Mouse (Mus musculus) mesoderm, embryonic 11.5 days (tissue): ENCODE data around the gene Ctnna2.

Experiments used
- DNase-seq: peaks from one replicate; pipeline ENCODE4 v3.0.0-alpha.2; 2012; ENCODE audit warnings: low read depth, low spot score

The Ctnna2 gene

DNA sequence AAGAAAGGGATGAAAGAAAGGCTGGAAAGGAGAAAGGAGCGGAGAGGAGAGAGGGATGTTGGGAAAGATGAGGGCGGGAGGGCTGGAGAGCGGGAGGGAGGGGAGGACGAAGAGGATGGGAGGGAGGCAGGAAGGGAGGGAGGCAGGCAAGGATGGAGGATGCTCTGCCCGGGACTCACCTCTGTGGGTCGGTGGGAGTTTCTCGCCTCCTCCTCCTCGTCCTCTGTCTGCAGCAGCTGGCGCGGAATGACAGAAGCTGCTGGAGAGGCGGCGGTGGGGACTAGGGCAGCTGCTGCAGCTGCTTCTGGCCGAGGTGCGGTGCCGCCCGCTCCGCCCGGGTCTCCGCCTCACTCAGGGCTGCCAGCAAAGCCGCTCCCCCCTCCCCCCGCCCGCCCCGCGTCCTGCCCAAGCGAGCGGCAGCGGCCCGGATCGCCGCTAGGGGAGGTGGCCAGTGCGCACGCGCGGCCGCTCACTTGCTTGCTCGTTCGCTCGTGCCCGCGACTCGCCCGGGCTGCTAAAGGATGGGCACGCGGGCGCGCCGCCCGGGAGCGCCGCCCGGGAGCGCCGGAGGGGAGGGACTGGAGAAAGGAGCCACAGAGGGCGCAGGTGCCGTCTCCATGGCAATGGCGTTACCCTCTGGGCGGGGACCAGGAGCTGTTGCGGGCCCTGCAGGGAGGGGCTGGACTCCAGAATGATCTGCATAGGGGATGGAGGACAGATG, at the start of gene Ctnna2:
Ctnna2 (minus strand) TSS at position 459 of the 721 bp plus-strand sequence.
- DNase-seq: peak; percentile 95

DNA sequence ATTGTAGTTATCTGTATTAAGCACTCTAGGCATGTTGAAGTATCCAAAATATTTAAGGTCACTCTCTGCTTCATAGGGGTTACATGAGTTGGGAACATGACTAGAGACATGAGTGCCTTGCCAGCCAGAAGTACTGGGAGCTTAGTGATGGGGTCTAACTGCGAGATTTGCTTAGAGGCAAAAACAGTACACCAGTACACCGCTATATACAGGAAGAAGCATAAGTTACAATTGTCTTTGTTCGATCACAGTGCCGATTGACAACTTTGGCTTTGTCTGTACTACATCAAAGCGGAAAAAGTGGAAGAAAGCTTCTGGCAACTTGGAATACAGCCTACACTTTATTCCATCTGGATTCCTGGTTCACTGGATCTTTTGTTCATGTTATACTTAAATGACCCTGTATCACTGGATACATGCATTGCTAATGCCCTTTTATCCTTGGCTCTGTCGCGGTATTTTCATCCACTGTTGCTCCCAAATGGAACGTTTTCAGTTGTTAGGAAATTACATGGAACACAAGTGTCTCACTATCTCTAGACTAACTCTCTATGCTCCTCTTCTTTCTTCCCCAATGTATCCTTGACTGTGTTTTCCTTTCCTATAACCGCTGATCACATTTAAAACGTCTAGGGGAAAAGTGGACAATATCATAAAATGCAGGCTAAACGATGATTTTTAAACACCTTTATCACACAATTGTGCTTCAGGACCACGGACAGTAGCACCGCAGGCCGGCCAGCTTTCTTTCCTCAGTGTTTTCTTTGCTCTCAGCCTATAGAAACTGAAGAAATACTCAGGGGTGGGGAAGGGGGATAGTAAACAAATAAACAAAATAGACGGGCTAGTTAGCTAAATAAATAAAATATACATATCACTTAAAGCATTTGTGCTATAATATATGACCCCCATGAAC, 896 bp upstream of the Ctnna2 start:
- DNase-seq: peak; percentile 53

DNA sequence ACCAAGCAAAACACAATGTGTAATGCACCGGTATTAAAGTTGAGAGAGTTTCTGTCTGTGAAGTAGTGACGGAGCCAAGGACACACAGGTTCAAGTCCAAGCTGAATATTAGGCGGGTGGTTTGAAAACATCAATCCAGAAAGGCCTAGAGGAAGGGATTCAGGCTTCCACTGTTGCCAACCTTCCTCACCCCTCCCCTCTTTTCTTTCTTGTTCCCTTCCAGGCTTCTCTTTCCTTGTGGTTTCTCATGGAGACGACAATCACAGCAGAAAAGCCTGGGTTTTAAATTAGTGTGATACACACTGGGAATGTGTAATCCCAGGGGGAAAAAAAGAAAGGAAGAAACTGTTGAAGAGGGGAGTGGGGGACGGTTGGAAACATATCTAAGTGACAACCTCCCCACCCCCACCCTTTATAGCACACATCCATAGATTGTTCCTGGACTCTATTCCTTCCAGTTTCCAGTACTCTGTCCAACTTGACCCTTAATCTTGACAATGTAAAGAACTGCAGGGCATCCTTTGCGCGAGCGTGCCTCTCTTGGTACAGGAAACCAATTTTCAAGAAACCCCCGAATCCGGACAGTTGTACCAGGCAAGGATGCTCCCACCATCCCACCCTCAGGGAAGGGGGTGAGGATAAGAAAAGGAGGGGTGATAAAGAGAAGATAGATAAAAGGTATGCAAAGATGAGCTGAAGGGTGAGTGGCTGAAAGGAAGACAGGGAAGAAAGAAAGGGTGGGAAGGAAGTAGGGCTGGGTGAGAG, 841 bp downstream of the Ctnna2 start:
- DNase-seq: peak; percentile 5

DNA sequence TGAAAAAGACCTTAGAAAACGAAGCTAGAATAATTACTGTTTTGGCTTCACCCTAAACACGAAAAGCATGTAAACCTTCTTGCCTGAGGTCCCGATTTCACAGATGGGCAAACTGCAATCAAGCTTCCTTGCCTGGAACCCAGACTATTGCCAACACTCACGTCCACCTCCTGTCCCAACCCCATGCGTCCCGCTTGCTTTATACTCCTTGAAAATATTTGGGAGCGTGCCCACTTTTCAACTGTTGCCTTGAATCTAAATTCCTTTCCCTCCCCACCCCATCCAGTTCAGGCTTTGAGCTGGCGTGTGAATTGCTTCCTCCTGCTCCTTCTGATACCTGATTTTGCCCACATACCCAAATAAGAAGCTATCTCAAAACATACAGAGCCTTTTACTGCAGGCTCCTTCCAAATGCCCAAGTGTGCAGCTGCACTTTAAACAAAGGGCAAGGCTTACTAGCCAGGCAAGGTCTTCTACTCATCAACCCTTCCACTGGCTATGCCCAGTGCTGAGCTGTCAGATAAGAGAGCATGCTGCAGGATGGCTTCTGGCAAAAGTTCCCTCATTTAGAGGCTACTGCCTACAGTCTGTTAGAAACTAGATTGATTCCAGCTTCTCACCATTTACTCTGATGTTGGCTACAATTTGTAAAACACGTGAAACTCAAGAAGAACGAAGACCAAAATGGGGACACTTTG, 8.8 kb downstream of the Ctnna2 start:
- no peak for DNase-seq

DNA sequence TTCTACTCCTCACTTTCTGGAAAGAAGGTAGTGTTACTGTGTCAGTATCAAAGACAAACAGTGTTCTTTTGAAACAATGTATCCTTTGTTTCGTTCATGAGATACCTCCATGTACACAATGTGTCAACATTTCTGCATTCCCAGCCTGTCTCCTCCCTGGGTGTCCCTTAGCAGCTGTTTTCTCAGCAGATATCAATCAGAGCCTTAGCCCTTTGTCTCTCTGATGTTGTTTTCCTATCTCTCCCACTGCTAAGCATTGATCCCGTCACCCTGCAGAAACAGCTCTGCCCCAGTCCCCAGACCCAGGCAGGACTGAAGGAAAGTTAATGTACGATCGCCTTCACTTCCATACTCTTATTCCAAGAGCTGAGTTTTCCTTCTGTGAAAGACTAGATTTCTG, 9.7 kb downstream of the Ctnna2 start:
- DNase-seq: peak; percentile 17

DNA sequence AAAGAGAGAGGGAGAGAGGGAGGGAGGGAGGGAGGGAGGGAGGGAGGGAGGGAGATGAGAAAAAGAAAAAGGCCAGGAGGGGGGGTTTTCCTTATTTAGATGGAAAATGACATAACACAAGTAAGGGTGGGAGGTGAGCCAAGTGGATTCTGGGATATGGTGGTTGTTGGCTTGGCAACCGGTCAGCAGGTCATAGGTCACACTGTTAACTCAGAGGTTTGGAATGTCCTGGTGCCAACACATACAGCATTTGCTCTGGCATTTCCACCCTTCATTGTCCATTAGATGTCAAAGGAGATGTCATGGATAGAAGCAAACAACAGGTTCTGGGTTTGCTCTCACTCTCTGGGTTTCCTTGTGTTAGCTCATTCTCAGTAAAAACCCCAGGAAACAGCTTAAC, 17.5 kb downstream of the Ctnna2 start:
- peak; percentile 12 for DNase-seq

DNA sequence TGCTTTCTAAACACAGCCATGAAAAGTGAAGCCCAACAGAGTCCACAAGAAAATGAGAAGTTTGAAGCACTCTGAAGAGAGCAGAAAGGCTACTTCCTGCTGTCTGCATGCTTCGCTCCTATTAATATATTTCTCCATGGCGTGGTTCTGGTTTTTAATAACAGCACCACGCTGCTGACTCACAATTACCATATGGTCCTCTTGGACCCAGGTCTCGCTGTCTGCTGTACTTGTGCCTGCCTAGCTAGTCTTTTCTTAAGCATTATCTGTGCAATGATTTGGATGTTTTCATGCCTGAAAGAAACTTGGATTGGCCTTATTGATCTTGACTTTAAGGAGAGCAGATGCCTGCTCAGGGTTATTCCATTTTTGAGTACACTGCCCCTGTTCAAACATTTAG, 28.2 kb downstream of the Ctnna2 start:
- DNase-seq: no peak

DNA sequence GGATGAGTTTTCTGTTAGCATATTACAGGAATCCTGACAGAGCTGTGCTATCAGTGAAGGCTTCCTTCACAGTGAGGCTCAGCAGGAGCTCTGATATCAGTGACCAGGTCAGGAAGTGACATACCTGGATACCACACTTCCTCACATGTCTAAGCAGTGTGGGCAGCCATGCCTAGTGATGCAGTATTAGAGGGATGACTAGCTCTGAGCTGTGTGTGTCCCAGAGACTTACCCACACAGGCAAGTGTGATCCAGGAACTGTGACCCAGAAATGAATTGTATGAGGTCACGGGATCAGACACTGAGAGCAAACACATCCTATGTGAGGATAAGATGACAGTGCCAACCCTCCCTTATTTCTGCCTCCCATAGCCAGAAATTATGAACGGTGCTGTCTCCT, 28.8 kb downstream of the Ctnna2 start:
- no peak for DNase-seq

DNA sequence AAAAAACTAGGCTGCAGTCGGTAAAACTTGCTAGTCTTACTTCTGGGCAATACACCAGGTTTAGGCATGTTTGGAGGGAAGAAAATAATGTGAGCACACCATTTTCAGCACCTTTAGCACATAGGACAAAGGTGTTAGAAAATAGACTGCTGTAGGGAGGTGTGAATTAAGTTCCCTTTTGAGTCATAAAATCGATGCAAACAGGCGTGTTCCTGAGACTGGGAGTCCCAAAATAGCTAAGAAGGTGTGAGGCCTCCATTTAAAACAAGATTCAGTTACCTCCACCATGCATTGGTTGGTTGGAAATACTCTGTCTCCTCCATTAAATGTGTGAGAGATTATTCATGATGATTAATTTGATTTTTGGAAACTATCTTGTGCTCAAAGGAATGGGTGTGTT, 50.1 kb downstream of the Ctnna2 start:
- DNase-seq: no peak

DNA sequence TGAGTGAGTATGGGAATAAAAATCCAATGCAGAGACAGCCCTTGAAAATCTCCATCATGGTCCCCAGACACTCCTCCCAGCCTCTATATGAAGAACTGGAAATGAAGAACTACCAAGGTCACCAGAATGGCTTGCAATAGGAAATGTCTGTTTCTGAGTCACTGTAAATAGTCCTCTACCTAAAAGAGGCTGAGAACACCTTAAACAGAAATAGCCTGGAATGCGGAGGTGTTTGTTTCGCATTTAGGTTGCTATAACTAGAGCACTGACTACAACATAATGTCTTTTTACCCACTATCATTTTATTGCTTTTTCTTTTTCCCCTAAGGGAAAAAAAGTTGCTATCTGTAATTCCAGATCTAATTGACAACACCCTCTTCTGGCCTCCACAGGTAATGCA, 106.3 kb downstream of the Ctnna2 start:
- DNase-seq: no peak

DNA sequence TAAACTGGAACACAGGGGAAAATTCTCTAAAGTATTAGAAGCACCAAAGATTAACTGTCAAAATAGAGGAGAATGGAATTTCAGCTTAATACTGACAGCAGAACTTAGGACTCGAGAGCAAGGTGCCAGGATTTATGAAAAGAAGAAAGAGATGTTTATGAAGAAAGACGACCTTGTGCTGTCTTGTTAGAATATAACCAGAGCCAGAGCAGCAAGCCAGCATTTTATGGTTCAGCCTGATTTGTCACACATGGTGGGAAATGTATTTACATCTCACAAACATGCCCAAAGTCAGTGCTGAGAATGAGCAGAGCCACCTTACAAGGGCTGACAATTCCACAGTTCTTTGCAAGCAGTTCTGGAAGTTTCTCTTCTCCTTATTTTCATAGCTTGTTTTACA, 110.2 kb downstream of the Ctnna2 start:
- no peak for DNase-seq

DNA sequence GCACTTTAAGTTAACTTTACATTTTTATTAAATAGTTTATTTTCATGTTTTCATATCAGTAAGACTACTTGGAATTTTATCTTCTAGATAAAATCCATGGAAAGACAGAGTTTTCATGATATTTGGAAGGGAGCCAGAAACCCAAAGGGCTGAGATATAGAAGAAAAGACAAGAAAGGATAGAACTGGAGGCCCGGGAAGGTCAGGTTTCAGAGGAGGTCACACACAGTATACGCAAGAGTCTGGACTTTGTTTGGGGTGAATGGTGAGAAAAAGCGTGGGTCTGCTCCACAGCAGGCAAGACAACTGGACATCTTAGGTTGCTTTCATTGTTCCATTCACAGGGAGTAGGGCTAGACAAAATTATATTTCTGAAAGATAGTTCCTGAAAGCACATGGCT, 111.4 kb downstream of the Ctnna2 start:
- DNase-seq: peak; percentile 13

DNA sequence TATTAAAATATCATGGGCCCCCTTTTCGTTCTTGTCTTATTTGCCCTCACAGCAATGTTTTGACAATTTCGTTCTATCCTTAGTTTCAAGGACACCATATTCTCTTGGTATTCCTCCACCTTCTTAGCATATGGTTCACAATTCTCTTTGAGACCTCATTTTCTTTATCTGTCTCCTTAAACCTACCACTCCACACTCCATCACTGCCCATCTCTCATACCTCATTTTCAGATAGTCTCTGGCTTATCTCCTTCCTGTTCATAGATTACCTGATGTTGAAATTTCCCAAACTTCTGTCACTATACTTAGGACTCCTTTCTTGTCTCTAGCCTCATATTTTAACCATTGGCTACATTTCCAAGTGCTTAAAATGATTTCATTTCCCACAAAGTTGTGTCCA, 116.1 kb downstream of the Ctnna2 start:
- no peak for DNase-seq

DNA sequence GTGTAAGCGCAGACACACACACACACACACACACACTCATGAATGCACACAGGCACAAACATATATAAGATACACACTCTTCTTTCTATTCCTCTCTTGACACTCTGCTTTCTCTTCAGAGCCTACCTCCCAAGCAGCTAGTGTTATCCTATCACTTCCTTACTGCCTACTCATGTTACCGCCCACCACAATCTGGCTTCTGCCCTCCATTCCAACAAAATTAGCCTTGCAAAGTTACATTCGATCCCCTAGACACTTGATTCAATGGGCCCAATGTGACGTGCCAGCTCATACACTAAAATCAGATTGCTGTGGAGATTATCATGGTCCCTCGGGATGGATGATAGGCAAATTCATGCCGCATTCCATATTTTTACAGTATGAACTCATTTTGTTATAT, 116.7 kb downstream of the Ctnna2 start:
- DNase-seq: no peak

DNA sequence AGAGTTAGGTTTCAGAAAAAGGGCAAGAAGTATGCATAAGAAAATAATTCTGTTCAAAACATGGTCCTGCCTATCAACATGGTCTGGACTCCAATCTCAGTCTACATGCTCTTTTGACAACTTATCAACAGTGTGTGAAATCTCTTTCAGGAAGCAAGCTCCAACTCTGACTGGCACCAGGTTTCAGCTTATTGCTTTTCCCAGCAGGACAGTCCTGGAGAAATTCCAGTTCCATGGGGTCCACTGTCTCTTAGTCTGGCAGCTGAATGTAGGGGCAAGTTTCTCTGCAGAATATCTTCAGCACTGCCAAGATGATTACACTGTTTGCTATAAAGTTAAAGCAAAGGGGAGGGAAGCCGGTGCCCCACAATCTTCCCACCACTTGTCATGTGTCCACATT, 130.1 kb downstream of the Ctnna2 start:
- no peak for DNase-seq

DNA sequence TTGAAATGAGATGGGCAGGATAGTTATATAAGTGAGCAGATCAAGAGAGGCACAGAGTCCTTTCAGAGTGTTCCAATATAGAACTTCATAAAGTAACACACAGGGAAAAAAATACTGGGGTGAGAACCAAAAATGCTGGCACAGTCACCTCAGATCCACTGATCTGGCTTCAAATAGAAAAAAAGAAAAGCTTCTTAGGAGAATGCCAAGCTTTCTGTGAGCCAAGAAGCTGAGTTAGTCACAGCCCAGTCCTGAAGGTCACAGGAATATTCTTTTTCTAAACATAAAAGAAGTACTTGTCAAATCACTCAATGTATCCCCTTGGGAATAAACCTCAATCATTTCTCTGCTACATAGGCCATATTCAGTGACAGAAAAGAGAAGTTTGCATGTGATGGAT, 130.7 kb downstream of the Ctnna2 start:
- no peak for DNase-seq

DNA sequence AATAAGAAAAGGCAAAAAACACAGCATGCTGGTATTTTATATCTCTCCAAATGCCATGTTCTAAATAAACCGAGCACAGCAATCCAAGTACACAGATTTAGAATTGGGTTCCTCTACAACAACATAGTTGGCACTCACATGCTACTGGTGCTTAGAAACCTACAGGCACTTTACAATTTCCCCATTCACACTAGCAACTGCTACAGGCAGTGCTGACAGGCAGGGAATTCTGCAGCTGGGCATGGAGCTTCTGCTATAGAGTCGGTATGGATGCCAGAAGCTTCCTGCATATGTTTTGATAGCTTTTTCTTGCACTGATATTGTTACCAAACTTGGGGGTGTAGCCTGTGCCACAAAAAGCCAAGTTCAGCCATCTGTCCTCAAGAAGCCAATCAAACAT, 131.8 kb downstream of the Ctnna2 start:
- no peak for DNase-seq

DNA sequence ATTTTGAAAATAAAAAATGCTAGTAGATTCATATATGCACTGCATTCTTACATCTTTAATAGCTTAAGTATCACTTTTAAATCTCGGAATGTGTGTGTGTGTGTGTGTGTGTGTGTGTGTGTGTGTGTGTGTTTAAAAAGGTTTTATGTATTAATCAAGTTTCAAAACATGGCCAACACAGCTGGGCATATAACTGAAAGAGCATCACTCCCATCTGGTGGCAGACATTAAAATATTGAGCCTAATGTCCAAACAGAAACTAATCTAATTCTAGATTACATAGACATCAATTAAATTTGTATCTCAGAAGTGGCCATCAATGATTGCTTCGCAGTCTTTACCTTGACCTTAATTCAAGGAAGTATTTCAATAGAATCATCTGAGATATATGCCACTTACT, 140.4 kb downstream of the Ctnna2 start:
- no peak for DNase-seq

DNA sequence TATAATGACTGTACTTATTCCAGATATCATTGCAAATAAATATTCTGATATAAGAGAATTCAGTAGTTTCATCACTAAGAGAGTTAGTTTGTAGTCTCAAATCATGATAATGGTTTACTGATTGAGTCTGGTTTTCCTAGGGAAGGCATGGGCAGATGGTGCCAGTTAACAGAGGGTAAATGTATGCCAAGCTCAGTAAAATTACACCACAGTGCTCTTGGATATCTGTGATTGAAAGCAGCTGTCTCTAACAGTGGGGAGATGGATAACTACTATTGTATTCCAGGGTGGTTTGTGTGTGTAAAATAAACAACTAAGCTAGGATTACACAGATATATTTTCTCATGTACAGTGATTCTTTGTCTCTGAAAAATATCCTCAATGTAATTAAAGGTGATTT, 140.8 kb downstream of the Ctnna2 start:
- no peak for DNase-seq

DNA sequence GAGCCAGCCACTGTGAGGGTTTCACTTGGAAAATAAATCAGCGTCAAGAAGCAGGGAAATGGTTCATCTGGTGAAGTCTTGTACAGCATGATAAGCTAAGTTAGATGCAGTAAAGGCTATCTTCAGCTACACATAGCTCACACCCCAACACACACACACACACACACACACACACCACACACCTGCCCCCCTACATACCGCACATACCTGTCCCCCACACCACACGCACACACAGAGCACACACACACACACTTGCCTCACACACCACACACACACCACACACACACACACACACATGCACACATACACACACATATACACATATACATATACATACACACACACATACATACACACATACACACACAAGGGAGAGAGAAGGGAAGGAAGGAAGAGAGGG, 142.0 kb downstream of the Ctnna2 start:
- no peak for DNase-seq

DNA sequence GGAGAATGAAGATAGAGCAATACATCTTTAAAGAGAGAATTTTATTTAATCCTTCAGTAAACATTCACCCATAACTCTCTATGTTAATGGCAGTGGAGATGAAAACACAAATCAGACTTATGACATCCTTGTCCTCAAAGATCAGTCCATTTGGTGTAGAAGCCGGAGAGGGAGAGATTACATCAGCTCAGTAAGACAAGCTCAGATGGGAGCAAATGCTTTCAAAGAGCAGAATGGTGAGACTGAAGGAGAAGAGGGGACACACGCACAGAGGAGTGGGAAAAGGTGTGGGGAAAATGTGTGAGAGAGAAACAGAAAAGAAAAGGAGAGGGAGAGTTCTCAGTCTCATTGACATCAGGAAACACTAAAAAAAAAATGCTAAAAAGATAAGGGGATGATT, 144.8 kb downstream of the Ctnna2 start:
- no peak for DNase-seq

DNA sequence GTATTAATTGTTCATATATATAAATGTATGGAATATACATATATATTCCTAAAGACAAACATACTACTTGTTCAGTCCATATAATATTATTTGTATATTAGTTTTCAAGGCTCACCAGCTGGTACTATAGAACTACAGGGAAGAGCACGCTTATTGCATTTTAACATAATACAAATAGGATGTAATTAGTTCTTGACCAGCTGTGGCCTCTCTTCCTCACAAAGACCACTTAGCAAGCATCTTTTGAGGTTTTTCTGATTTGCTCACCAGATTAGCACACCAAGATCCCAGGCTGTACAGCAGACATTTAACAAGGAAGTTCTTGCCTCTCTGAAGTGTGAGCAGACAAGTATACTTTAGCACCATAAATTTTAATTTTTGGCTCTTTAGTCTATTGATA, 152.0 kb downstream of the Ctnna2 start:
- DNase-seq: no peak
